Mouse (Mus musculus): ENCODE measurements around the gene Aak1. TPM values are rescaled to one million over a fixed set of nuclear protein-coding genes. Genes with fewer than 3 reads are reported as not detected.

Gene Aak1
- polyA plus RNA-seq, 1 experiment from 2014 or later, result 13.7 TPM

DNA sequence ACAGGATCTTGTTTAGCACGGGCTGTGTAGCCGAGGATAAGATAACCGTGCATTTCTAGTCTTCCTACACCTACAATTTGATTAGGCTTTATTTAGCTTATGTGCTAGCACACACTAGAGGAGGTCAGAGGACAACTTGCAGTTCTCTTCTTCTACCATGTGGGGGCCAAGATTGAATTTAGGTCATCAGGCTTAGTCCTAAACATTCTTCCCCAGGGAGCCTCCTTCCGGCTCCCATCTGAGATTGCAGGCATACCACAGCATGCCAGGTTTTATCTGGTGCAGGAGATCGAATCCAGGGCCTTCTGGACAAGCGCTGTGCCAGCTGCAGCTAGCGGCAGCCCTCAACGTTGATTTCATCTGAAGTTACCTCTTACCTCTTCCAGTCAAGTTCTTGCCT lies 32.7 kb upstream of the Aak1 start:
- Histone ChIP-seq H3K9ac (ENCODE audit: low read length) (no peak overlapping the region), H3K27me3 (ENCODE audit: control insufficient read depth, insufficient read depth, low read length) (no peaks in the 10 kb centered on the region), H3K4me1 (ENCODE audit: control insufficient read depth, insufficient read depth, low read length) (peaks cover 6% of the 10 kb centered on the region; the same call in 1 of the 2 replicates), H3K4me3 (replicated peaks; ENCODE audit: low read length) (no peak overlapping the region), H3K4me2 (ENCODE audit: low read depth, low read length) (no peak overlapping the region), H3K9me3 (replicated peaks; ENCODE audit: control insufficient read depth, low read length) (no peaks in the 10 kb centered on the region), H3K27ac (ENCODE audit: low read length) (no peak overlapping the region), H3K36me3 (ENCODE audit: control insufficient read depth, insufficient read depth, low read length) (no peaks in the 10 kb centered on the region)
- WGBS, result 24% methylated on average over 8 of the region's 8 CpGs
- no peak for ATAC-seq (ENCODE audit: insufficient read depth, low FRiP score)

DNA sequence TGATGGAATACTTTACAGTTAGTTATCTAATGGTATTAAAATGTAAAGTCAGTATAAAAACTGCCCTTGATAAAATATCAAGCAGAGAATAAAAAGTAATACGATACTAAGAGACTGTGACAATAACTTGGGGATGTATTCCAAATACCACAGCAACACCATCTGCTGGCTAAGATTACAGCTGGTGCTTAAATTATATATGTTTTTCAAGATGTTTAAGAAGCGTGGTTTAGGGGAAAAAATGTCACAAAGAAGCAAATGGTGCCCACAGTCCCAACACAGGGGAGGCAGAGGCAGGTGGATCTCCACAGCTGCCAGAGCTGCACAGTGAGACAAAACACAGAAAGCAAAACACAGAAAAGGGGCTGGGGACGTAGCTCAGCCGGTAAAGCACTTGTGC lies 30.4 kb upstream of the Aak1 start:
- H3K9ac ChIP-seq (ENCODE audit: low read length), result no peak overlapping the region
- no peak overlapping the region for H3K4me2 ChIP-seq (ENCODE audit: low read depth, low read length)
- peaks cover 14% of the 10 kb centered on the region; the same call in 1 of the 2 replicates for H3K4me1 ChIP-seq (ENCODE audit: control insufficient read depth, insufficient read depth, low read length)
- no peak overlapping the region for H3K4me3 ChIP-seq (replicated peaks; ENCODE audit: low read length)
- H3K27ac ChIP-seq (ENCODE audit: low read length), result no peak overlapping the region
- ATAC-seq (ENCODE audit: insufficient read depth, low FRiP score), result no peak
- H3K9me3 ChIP-seq (replicated peaks; ENCODE audit: control insufficient read depth, low read length), result no peaks in the 10 kb centered on the region
- WGBS, result 72% methylated on average over 4 of the region's 4 CpGs
- no peaks in the 10 kb centered on the region for H3K27me3 ChIP-seq (ENCODE audit: control insufficient read depth, insufficient read depth, low read length)
- no peaks in the 10 kb centered on the region for H3K36me3 ChIP-seq (ENCODE audit: control insufficient read depth, insufficient read depth, low read length)

DNA sequence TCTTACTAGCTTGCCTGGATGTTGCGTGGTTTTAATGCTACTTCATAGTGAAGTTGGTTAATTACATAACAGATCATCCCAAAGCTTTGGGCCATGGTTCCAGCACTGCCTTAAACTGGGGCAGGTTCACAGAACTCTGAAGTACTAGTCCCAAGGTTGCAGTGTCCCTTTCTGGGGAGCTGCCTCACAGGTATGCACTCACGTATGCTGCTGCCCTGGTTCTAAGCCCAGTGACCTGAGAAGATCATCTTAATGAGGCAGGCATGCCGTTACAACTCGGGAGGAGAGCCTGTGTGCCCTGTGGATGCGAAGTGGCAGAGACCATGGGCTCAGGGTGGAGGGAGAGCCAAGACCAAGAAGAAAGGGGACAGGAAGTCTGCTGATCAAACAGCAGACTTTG lies 29.4 kb upstream of the Aak1 start:
- no peak for ATAC-seq (ENCODE audit: insufficient read depth, low FRiP score)

DNA sequence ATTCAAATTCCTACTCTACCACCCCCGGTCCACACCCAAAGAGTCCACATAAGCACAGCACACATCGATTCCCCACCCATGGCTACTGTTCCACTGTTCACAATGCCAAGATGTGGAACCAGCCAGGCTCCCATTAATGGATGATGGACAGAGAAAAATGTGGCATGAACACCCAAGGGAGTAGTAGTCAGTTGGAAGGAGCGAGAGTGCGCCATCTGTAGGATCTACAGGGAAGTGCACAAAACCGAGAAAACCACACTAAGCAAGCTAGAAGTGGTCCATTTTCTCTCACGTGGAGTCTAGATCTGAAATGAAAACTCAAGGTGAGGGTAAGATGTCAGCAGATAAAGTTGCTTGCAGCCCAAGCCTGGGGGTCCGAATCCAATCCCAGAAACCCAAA lies 28.6 kb upstream of the Aak1 start:
- Histone ChIP-seq H3K27ac (ENCODE audit: low read length) (no peak overlapping the region), H3K9ac (ENCODE audit: low read length) (no peak overlapping the region), H3K9me3 (replicated peaks; ENCODE audit: control insufficient read depth, low read length) (no peaks in the 10 kb centered on the region), H3K4me3 (replicated peaks; ENCODE audit: low read length) (no peak overlapping the region), H3K27me3 (ENCODE audit: control insufficient read depth, insufficient read depth, low read length) (no peaks in the 10 kb centered on the region), H3K36me3 (ENCODE audit: control insufficient read depth, insufficient read depth, low read length) (no peaks in the 10 kb centered on the region), H3K4me2 (ENCODE audit: low read depth, low read length) (no peak overlapping the region), H3K4me1 (ENCODE audit: control insufficient read depth, insufficient read depth, low read length) (peaks cover 8% of the 10 kb centered on the region; the same call in 1 of the 2 replicates)
- ATAC-seq (ENCODE audit: insufficient read depth, low FRiP score), result 0 out of 2 replicates have a peak, but pooled peaks have one; percentile 10
- 52% methylated on average over 7 of the region's 7 CpGs for WGBS

More for the DNA sequence above, 29.4 kb upstream of the Aak1 start:
- H3K4me1 ChIP-seq (ENCODE audit: control insufficient read depth, insufficient read depth, low read length), result peaks cover 13% of the 10 kb centered on the region; the same call in 1 of the 2 replicates
- H3K27ac ChIP-seq (ENCODE audit: low read length), result no peak overlapping the region
- H3K4me2 ChIP-seq (ENCODE audit: low read depth, low read length), result no peak overlapping the region
- H3K4me3 ChIP-seq (replicated peaks; ENCODE audit: low read length), result no peak overlapping the region
- no peaks in the 10 kb centered on the region for H3K36me3 ChIP-seq (ENCODE audit: control insufficient read depth, insufficient read depth, low read length)
- no peaks in the 10 kb centered on the region for H3K9me3 ChIP-seq (replicated peaks; ENCODE audit: control insufficient read depth, low read length)
- no peak overlapping the region for H3K9ac ChIP-seq (ENCODE audit: low read length)
- WGBS, result 78% methylated on average over 5 of the region's 5 CpGs
- H3K27me3 ChIP-seq (ENCODE audit: control insufficient read depth, insufficient read depth, low read length), result no peaks in the 10 kb centered on the region

DNA sequence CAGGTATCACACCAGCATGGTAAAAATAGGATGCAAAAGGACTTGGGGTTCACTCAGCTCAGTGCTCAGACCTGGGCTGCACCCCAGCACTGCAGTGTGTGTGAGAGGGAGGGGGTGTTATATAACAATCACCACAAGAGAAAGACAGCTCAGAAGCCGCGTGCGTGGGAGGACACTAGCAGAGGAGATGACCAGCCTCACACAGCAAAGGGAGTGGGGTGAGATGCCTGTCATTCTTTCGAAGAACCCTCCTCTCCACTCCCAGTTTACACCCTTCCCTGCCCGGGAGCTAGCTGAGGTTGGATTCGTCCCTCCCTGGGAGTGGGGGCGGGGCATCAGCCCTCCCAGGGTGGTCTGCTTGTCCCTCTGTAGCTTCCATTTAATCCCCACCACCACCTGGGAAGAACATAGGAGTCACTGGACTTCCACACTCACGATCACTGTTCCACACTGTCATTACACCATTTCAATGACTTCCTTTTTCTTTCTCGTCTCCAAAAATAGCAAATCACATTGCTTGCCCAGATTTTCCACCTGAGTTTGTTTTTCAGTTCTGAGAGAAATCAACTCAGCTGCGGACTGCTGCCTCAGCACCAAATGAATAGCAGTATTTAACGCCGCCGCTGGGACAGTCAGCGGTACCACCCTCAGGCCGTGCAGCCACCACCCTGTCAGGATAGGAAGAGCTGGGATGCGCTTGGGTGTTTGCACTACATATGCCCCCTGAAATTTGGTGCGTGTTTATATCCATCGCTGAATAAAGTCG lies 26.8 kb upstream of the Aak1 start:
- Histone ChIP-seq H3K9ac (ENCODE audit: low read length) (peak overlapping the region; percentile 4; the same call in 1 of the 2 replicates), H3K9me3 (replicated peaks; ENCODE audit: control insufficient read depth, low read length) (no peaks in the 10 kb centered on the region), H3K4me3 (replicated peaks; ENCODE audit: low read length) (peak overlapping the region; percentile 15), H3K27ac (ENCODE audit: low read length) (no peak overlapping the region), H3K36me3 (ENCODE audit: control insufficient read depth, insufficient read depth, low read length) (no peaks in the 10 kb centered on the region), H3K4me2 (ENCODE audit: low read depth, low read length) (peak overlapping the region; percentile 40), H3K4me1 (ENCODE audit: control insufficient read depth, insufficient read depth, low read length) (peaks cover 8% of the 10 kb centered on the region; the same call in 1 of the 2 replicates), H3K27me3 (ENCODE audit: control insufficient read depth, insufficient read depth, low read length) (no peaks in the 10 kb centered on the region)
- ATAC-seq (ENCODE audit: insufficient read depth, low FRiP score), result peak; percentile 44; the same call in 1 of the 2 replicates
- 6% methylated on average over 19 of the region's 19 CpGs for WGBS

DNA sequence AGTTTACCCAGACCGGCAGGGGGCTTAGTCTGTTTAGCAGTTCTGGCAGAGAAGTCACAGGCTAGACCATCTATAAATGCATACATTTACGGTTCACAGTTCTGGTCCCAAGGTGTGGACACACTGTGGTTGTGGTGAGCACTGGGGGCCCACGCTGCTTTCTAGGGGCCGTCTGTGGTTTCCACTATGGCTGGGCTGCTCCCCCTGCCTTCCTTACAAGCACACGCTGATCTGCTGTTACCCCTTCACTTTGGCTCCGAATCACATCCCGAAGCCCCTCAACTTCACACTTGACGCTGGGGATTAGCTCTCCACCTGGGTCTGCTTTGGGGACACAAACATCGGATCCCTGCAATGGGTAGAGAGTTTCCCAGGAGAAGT lies 26.3 kb upstream of the Aak1 start:
- Histone ChIP-seq H3K27me3 (ENCODE audit: control insufficient read depth, insufficient read depth, low read length) (no peaks in the 10 kb centered on the region), H3K9ac (ENCODE audit: low read length) (no peak overlapping the region), H3K4me1 (ENCODE audit: control insufficient read depth, insufficient read depth, low read length) (peaks cover 8% of the 10 kb centered on the region; the same call in 1 of the 2 replicates), H3K27ac (ENCODE audit: low read length) (no peak overlapping the region), H3K4me2 (ENCODE audit: low read depth, low read length) (peak overlapping the region; percentile 40), H3K9me3 (replicated peaks; ENCODE audit: control insufficient read depth, low read length) (no peaks in the 10 kb centered on the region), H3K4me3 (replicated peaks; ENCODE audit: low read length) (no peak overlapping the region), H3K36me3 (ENCODE audit: control insufficient read depth, insufficient read depth, low read length) (no peaks in the 10 kb centered on the region)
- WGBS, result 25% methylated on average over 9 of the region's 9 CpGs
- ATAC-seq (ENCODE audit: insufficient read depth, low FRiP score), result no peak

DNA sequence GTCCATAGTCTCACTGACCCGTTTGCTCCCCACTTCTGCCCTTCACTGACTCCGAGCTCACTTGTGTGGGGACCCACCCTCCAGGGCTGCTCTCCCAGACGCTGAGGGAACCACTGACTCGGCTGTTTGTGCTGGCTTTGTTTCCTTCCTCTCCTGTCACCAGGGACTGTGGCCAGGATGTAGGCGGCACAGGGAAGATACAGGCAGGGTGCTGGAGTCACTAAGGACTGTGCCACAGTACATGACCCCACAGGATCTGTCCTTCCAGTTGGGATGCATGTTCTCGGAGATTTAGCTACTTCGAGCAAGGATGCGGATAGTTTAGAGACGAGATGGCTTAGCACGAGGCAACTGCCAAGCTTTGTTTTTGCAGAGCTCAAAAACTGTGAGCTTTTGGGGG lies 25.5 kb upstream of the Aak1 start:
- Histone ChIP-seq H3K27ac (ENCODE audit: low read length) (no peak overlapping the region), H3K9me3 (replicated peaks; ENCODE audit: control insufficient read depth, low read length) (no peaks in the 10 kb centered on the region), H3K4me1 (ENCODE audit: control insufficient read depth, insufficient read depth, low read length) (peaks cover 8% of the 10 kb centered on the region; the same call in 1 of the 2 replicates), H3K27me3 (ENCODE audit: control insufficient read depth, insufficient read depth, low read length) (no peaks in the 10 kb centered on the region), H3K4me2 (ENCODE audit: low read depth, low read length) (no peak overlapping the region), H3K4me3 (replicated peaks; ENCODE audit: low read length) (no peak overlapping the region), H3K9ac (ENCODE audit: low read length) (no peak overlapping the region), H3K36me3 (ENCODE audit: control insufficient read depth, insufficient read depth, low read length) (no peaks in the 10 kb centered on the region)
- 41% methylated on average over 10 of the region's 10 CpGs for WGBS
- no peak for ATAC-seq (ENCODE audit: insufficient read depth, low FRiP score)

DNA sequence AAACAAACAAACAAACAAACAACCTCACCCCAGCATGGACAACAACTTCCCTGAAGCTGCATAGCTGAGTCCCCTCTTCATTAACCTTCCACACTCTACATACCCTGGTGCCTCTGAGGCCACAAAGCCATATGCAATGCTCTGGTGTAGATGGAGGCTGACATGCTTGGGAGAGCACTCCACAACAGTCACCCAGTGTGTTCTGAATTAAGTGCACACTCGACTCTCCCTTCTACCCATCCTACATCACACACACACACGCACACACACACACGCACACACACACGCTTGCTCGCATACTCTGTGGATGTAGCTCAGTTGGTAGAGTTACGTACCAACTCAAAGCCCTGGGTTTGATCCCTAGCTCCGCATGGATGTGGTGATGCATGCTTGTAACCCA lies 24.9 kb upstream of the Aak1 start:
- no peak overlapping the region for H3K4me3 ChIP-seq (replicated peaks; ENCODE audit: low read length)
- no peak for ATAC-seq (ENCODE audit: insufficient read depth, low FRiP score)
- no peaks in the 10 kb centered on the region for H3K27me3 ChIP-seq (ENCODE audit: control insufficient read depth, insufficient read depth, low read length)
- H3K4me2 ChIP-seq (ENCODE audit: low read depth, low read length), result no peak overlapping the region
- peaks cover 8% of the 10 kb centered on the region; the same call in 1 of the 2 replicates for H3K4me1 ChIP-seq (ENCODE audit: control insufficient read depth, insufficient read depth, low read length)
- no peaks in the 10 kb centered on the region for H3K36me3 ChIP-seq (ENCODE audit: control insufficient read depth, insufficient read depth, low read length)
- no peak overlapping the region for H3K27ac ChIP-seq (ENCODE audit: low read length)
- WGBS, result 90% methylated on average over 7 of the region's 7 CpGs
- no peaks in the 10 kb centered on the region for H3K9me3 ChIP-seq (replicated peaks; ENCODE audit: control insufficient read depth, low read length)
- no peak overlapping the region for H3K9ac ChIP-seq (ENCODE audit: low read length)

DNA sequence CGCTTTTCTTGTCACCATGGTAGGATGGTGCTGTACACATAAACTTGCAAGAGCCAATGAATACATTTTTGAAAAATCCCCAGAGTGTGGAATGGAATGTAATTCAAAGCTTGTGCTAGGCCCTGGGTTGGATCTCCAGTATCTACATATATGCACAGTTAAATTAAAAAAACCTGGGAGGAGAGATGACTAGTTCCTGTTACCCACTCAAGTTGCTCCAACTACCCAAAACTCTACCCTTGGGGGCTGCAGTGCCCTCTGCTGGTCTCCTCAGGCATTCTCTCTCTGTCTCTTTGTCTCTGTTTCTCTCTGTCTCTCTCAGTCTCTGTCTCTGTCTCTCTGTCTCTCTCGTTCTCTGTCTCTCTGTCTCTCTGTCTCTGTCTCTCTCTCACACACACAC lies 21.9 kb upstream of the Aak1 start:
- WGBS, result 90% methylated on average over 2 of the region's 2 CpGs
- no peak for ATAC-seq (ENCODE audit: insufficient read depth, low FRiP score)
- Histone ChIP-seq H3K4me3 (replicated peaks; ENCODE audit: low read length) (no peak overlapping the region), H3K9ac (ENCODE audit: low read length) (no peak overlapping the region), H3K27ac (ENCODE audit: low read length) (no peak overlapping the region), H3K9me3 (replicated peaks; ENCODE audit: control insufficient read depth, low read length) (no peaks in the 10 kb centered on the region), H3K4me1 (ENCODE audit: control insufficient read depth, insufficient read depth, low read length) (peaks cover 7% of the 10 kb centered on the region), H3K4me2 (ENCODE audit: low read depth, low read length) (no peak overlapping the region), H3K27me3 (ENCODE audit: control insufficient read depth, insufficient read depth, low read length) (no peaks in the 10 kb centered on the region), H3K36me3 (ENCODE audit: control insufficient read depth, insufficient read depth, low read length) (no peaks in the 10 kb centered on the region)

Measured in stomach, embryonic 16.5 days (tissue).